Mouse (Mus musculus): ENCODE measurements around the gene Grcc10. TPM values are rescaled to one million over a fixed set of nuclear protein-coding genes. Genes with fewer than 3 reads are reported as not detected.

Grcc10 gene
- polyA plus RNA-seq, 1 experiment from 2014 or later: 600 TPM

DNA sequence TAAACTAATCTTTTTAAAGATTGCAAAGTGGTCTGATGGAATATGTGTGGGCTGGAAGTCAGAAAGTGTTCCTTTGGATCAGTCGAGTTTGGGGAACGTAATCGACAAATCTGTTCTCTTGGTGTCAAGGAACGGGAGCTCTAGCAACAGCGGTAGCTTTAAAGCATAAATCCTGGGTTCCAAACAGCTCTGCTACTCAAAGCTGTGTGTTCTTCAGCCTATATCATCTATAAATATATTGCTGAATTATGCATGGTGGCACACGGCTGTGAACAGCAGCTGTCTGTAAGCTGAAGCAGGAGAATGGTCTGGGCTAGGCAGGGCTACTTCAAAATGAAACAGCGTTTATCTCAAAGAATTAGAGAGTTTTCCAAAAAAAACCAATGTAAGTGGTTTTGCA is 39.7 kb upstream of the Grcc10 start:
- H3K36me3 ChIP-seq (ENCODE audit: insufficient read depth, low read length): no peaks in the 10 kb centered on the region
- ATAC-seq (replicated peaks; ENCODE audit: low FRiP score, low read depth) (no peak), DNase-seq (ENCODE audit: low spot score) (no peak)
- H3K4me2 ChIP-seq (ENCODE audit: low read length): no peak overlapping the region
- no peaks in the 10 kb centered on the region for H3K27me3 ChIP-seq (ENCODE audit: insufficient read depth, low read length)
- no peaks in the 10 kb centered on the region for H3K9me3 ChIP-seq (replicated peaks; ENCODE audit: low read length)
- WGBS: 87% methylated on average over 7 of the region's 7 CpGs
- no peak for TF ChIP-seq CTCF (IDR thresholded peaks at IDR 0.05; ENCODE audit: low read depth)
- no peak overlapping the region for H3K9ac ChIP-seq (ENCODE audit: low read depth, low read length)
- H3K27ac ChIP-seq: no peak overlapping the region
- no peak overlapping the region for H3K4me3 ChIP-seq (replicated peaks; ENCODE audit: low read depth, low read length)
- no peaks in the 10 kb centered on the region for H3K4me1 ChIP-seq (replicated peaks; ENCODE audit: insufficient read depth, low read length)

DNA sequence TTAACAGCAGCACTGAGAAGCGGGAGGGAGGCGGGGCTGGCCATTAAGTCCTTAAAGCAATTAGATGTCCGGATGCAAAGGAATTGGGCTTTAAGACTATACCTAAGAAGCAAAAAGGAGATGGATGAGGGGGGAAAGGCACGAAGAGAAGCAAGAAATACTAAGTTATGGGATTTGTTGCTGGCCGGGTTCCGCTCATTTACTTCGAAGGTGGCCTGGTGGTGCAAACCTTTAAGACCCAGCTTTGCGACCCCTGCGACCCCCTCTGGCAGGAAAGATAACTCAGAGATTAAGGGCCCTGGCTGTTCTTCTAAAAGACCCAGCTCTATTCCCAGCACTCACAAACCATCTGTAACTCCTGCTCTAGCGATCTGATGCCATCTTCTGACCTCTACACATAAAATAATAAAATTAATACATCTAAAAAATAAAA is 38.8 kb upstream of the Grcc10 start:
- Histone ChIP-seq H3K27me3 (ENCODE audit: insufficient read depth, low read length) (no peaks in the 10 kb centered on the region), H3K9me3 (replicated peaks; ENCODE audit: low read length) (no peaks in the 10 kb centered on the region), H3K36me3 (ENCODE audit: insufficient read depth, low read length) (no peaks in the 10 kb centered on the region), H3K9ac (ENCODE audit: low read depth, low read length) (no peak overlapping the region), H3K4me1 (replicated peaks; ENCODE audit: insufficient read depth, low read length) (no peaks in the 10 kb centered on the region), H3K4me3 (replicated peaks; ENCODE audit: low read depth, low read length) (peak overlapping the region; percentile 26), H3K27ac (no peak overlapping the region), H3K4me2 (ENCODE audit: low read length) (peak overlapping the region; percentile 60)
- 2% methylated on average over 10 of the region's 10 CpGs for WGBS
- DNase-seq (ENCODE audit: low spot score) (peak; percentile 87), ATAC-seq (replicated peaks; ENCODE audit: low FRiP score, low read depth) (no peak)
- TF ChIP-seq CTCF (IDR thresholded peaks at IDR 0.05; ENCODE audit: low read depth): peak; percentile 30; the same call in 1 of the 2 replicates

DNA sequence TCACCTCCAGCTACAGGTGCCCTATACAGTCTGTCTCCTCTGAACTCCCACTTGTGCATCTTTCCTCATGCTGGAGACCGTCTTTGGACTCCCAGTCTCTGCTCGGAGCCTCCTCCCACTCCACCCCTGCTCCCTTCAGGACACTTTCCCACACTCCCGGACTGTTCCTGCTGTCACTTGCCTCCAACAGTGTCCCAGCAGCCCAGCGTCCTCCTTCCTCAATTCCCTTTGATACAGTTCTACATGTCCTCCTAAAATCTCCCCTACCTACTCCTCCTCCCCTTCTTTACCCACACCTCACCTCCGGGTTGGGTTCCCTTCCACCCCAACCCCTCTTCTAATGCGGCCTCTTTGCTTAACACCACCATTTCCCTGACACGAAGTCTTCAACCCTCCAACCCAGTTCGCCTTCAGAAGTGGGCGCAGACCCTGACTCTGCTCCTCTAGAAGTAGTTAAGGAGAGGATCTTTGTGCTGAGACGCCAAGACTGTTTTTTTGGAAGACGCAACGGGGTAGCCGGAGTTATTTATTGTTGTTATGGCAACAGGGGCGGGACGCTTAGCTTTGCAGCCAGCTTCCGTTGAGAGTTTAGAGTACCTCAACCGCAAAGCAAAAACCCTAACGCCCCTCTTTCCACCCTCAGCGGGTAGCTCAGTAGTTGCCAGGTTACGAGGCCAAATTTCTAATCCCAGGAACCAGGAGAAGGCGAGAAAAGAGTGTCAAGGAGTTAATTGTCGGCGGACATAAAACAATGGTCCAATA is 38.2 kb upstream of the Grcc10 start, which contains the start of gene Lrrc23:
Gene Lrrc23 (minus strand): TSS at position 506 of the 762 bp plus-strand sequence.
- ATAC-seq (replicated peaks; ENCODE audit: low FRiP score, low read depth) (peak; percentile 25), DNase-seq (ENCODE audit: low spot score) (peak; percentile 84)
- H3K4me1 ChIP-seq (replicated peaks; ENCODE audit: insufficient read depth, low read length): no peaks in the 10 kb centered on the region
- H3K9ac ChIP-seq (ENCODE audit: low read depth, low read length): no peak within 1 kb of the TSS
- no peaks in the 10 kb centered on the region for H3K36me3 ChIP-seq (ENCODE audit: insufficient read depth, low read length)
- H3K9me3 ChIP-seq (replicated peaks; ENCODE audit: low read length): no peaks in the 10 kb centered on the region
- H3K27me3 ChIP-seq (ENCODE audit: insufficient read depth, low read length): no peaks in the 10 kb centered on the region
- TF ChIP-seq CTCF (IDR thresholded peaks at IDR 0.05; ENCODE audit: low read depth): no peak
- peak within 1 kb of the TSS; percentile 60 for H3K4me2 ChIP-seq (ENCODE audit: low read length)
- peak within 1 kb of the TSS; percentile 26 for H3K4me3 ChIP-seq (replicated peaks; ENCODE audit: low read depth, low read length)
- 2% methylated on average over 23 of the region's 23 CpGs for WGBS
- no peak within 1 kb of the TSS for H3K27ac ChIP-seq

DNA sequence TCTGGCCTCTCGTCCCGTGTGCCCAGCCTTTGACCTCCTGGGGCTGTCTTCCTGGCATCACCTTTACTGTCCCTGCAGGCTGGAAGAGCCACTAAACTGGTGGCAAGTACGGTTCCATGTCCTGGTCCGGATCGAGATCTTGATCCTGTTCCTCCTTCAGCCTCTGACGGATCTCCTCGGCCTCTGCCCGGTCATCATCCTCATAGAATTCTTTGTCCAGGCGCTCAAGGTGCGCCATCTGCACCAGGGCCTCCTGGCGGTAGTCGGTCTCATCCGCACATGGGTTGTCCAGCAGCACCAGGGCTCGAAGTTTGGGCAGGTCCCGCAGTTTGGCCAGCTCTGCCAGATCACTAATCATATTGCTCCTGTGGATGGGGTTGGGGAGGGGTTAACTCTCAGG is 29.3 kb upstream of the Grcc10 start:
- Histone ChIP-seq H3K27ac (no peak overlapping the region), H3K9ac (ENCODE audit: low read depth, low read length) (no peak overlapping the region), H3K4me3 (replicated peaks; ENCODE audit: low read depth, low read length) (no peak overlapping the region), H3K4me2 (ENCODE audit: low read length) (no peak overlapping the region), H3K4me1 (replicated peaks; ENCODE audit: insufficient read depth, low read length) (peaks cover 24% of the 10 kb centered on the region), H3K27me3 (ENCODE audit: insufficient read depth, low read length) (no peaks in the 10 kb centered on the region), H3K9me3 (replicated peaks; ENCODE audit: low read length) (no peaks in the 10 kb centered on the region), H3K36me3 (ENCODE audit: insufficient read depth, low read length) (no peaks in the 10 kb centered on the region)
- DNase-seq (ENCODE audit: low spot score): no peak
- ATAC-seq (replicated peaks; ENCODE audit: low FRiP score, low read depth): no peak
- TF ChIP-seq CTCF (IDR thresholded peaks at IDR 0.05; ENCODE audit: low read depth): no peak
- WGBS: 90% methylated on average over 15 of the region's 15 CpGs

DNA sequence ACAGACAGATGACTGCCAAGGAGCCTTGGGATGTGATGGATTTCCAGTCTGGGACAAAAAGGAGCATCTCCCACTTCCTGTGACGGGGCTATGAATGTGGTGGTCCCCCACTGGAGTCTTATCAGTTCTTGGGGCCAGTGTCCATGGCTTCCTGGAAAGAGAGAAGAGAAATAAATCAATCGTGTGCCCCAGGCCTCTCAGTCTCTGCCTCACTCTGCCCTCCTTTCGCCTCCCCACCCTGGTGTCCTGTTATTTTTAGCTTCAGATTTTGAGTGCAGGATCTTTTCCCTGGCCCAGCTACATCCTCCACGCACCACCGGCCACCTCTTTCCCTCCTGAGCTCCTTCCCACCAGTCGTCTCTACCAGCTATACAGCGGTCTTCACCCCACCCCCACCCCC is 28.8 kb upstream of the Grcc10 start:
- no peak for DNase-seq (ENCODE audit: low spot score)
- TF ChIP-seq CTCF (IDR thresholded peaks at IDR 0.05; ENCODE audit: low read depth): no peak

DNA sequence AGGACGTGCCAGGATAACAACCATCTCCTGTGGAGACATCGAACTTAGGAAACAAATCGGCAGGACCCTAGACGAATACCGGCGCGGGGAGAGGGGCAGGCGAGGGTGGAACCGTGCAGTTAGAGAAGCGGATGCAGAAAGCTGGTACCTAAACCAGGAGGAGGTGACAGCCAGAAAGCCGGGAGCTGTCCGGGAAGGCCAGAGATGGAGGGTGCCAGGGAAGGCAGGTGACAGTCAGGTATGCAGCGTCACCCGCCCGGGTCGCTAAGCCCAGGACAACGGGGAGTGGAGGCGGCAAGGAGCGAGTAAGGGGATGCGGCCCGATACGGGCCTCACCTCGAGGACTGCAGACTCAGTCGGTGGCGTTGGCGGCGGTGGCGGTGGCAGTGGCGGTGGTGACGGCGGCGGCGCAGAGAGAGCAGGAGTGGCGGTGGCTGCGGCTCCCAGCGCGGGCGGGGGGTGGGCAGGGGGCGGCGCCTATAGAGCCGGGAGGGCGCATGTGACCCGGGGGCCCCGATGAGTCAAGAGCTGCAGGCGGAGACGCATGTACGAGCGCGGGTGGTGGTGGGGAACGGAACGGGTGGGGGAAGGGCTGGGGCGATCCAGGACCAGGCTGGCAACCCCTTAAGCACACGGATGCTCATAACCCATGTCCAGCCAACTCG is 28.1 kb upstream of the Grcc10 start, which contains the start of gene Eno2:
Gene Eno2 (minus strand): TSS at position 573 of the 665 bp plus-strand sequence.
- ATAC-seq (replicated peaks; ENCODE audit: low FRiP score, low read depth): peak; percentile 74
- H3K36me3 ChIP-seq (ENCODE audit: insufficient read depth, low read length): no peaks in the 10 kb centered on the region
- under 1% methylated on average over 54 of the region's 54 CpGs for WGBS
- H3K9me3 ChIP-seq (replicated peaks; ENCODE audit: low read length): no peaks in the 10 kb centered on the region
- TF ChIP-seq CTCF (IDR thresholded peaks at IDR 0.05; ENCODE audit: low read depth): no peak
- peak within 1 kb of the TSS; percentile 91 for H3K4me2 ChIP-seq (ENCODE audit: low read length)
- H3K4me1 ChIP-seq (replicated peaks; ENCODE audit: insufficient read depth, low read length): peaks cover 24% of the 10 kb centered on the region
- peak within 1 kb of the TSS; percentile 56 for H3K4me3 ChIP-seq (replicated peaks; ENCODE audit: low read depth, low read length)
- no peaks in the 10 kb centered on the region for H3K27me3 ChIP-seq (ENCODE audit: insufficient read depth, low read length)
- peak within 1 kb of the TSS; percentile 67 for H3K9ac ChIP-seq (ENCODE audit: low read depth, low read length)
- peak; percentile 46 for DNase-seq (ENCODE audit: low spot score)
- H3K27ac ChIP-seq: peak within 1 kb of the TSS; percentile 25; the same call in 1 of the 2 replicates

More for the DNA sequence above, 28.8 kb upstream of the Grcc10 start:
- peak overlapping the region; percentile 91 for H3K4me2 ChIP-seq (ENCODE audit: low read length)
- peak overlapping the region; percentile 56 for H3K4me3 ChIP-seq (replicated peaks; ENCODE audit: low read depth, low read length)
- no peaks in the 10 kb centered on the region for H3K27me3 ChIP-seq (ENCODE audit: insufficient read depth, low read length)
- H3K4me1 ChIP-seq (replicated peaks; ENCODE audit: insufficient read depth, low read length): peaks cover 24% of the 10 kb centered on the region
- no peaks in the 10 kb centered on the region for H3K36me3 ChIP-seq (ENCODE audit: insufficient read depth, low read length)
- WGBS: 42% methylated on average over 7 of the region's 7 CpGs
- no peak overlapping the region for H3K27ac ChIP-seq
- H3K9ac ChIP-seq (ENCODE audit: low read depth, low read length): no peak overlapping the region; the same call in 1 of the 2 replicates
- no peaks in the 10 kb centered on the region for H3K9me3 ChIP-seq (replicated peaks; ENCODE audit: low read length)
- no peak for ATAC-seq (replicated peaks; ENCODE audit: low FRiP score, low read depth)
